Mouse (Mus musculus) testis, postnatal 14 days (tissue): Measurements from ENCODE around the gene Zscan29.

ENCODE experiments used
- DNase-seq: peaks from one replicate; pipeline ENCODE4 v3.0.0; 2021; ENCODE audit warnings: low spot score

The Zscan29 gene

DNA sequence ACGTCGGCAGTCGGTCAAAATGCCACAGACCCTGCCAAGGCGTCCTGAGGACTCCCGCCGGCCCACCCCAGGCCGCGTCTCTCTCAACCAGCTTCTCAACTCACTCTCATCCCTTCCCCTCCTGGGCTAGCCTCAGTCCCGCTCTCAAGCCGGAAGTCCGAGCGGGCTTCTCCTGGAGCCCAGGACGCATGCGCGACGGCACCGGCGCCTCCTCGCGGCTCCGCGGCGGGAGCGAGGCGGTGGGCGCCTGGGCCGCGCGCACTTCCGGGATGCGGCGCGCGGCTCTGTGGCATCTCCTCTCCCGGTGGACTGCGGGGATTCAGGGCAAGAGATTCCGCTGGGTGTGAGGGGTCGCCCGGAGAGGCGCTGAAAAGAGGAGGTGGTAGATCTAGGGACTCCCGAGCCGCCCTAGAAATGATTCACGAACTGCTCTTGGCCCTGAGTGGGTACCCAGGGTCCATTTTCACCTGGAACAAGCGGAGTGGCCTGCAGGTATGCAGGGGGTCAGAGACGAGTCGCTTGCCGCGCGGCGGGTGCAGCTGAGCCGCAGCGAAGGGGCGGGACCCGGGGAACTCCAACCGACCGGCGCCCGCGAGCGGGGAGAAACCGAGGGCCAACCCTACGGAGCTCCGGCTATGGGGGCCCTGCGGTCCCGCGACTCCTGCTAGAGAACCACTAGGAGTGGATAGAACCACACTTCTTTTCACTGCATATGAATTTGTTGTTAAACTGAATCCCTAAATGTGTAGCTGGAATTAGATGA, at the start of gene Zscan29:
Zscan29 (minus strand) TSS at position 146 of the 763 bp plus-strand sequence.
- DNase-seq: peak; percentile 93

GRCm38 (mm10) chr2:121219994-121220393, 49.1 kb upstream of the Zscan29 start:
- no peak for DNase-seq

DNA sequence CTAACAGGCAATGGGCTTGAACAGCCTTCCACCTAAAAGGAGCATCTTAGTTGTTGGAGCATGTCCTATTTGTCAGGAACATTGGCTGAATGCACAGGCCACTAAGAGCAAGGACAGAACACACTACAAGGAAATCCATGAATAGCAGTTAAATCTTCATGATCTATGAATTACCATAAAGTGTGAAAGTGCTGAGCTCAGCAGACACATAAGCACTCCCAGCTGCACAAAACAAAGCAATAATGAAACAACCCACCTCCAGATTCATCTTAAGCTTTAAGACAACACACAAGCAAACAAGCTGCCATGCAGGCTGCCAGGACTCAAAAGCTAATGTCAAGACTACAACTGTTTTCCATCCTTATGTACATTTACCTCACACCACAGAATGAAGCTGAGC, 48.3 kb upstream of the Zscan29 start:
- no peak for DNase-seq

DNA sequence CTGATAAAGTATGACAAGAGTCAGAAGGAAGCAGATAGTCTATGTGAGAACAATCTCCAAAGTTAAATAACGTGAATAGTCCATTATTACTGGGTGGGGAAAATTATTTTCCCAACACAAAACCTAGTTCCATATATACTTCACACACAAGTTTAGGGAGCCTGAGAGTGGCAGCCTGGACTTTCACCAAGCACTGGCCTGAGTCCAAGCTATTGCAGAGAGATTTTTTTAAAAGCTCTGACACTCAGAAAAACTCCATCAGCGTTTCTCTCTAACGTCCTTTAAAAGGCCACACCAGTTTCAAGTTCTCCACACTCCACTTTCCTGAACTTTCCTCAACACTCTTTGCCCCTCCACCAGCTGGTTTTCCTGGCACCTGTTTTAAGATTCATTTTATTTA, 43.6 kb upstream of the Zscan29 start:
- no peak for DNase-seq

DNA sequence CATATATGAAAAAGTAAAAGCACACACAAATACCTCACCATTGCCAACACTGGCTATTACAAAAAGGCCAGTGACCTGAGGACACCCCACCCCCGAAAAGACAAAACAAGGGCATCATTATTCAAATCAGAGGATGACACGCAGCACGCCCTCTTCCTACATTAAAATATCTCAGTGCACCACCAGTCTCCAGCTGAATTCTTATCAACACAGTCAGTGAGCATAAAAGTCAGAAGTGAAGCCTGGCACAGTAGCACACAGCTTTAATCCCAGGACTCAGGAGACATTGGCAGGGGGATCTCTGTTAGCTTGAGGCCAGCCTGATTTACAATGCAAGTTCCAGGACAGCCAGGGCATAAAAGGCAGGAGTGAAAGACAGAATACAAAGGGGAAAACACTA, 35.6 kb upstream of the Zscan29 start:
- DNase-seq: no peak

DNA sequence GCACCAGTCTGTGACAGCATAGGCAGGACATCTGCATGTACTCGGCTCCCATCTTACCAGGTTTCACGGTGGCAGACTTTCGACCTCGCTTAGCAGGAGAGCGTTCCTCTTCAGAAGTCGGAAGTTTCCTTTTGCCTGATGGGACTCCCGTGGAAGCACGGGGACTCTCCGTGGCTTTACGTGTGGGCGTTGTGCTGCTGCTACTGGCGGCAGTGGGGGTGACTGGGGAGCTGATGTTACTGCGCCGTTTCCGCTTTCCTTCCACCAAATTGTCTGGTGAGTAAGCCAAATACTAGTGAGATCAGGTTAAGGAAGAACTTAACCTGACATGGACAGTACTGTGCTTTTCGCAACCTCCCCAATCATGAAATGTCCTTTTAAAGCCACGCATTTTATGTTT, 33.4 kb upstream of the Zscan29 start:
- DNase-seq: no peak

DNA sequence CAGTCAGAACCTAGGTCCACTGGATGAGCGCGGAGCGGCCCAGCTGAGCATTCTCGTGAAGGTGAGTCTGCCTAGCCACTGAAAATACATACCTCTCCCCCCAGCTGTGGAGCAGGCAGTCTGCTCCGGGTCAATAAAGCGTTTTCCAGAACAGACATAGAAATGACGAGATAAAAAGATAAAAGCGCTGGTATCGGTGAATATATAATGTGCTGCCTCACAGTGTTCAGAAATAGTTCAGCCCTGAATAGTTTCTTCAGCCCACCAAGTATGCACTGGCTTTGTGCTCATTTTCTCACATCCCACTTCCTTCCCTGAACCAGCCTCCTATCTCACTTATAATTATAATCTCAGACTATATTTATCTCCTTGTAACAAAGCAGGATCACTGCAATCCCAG, 24.5 kb upstream of the Zscan29 start:
- DNase-seq: no peak

GRCm38 (mm10) chr2:121188530-121188929, 17.6 kb upstream of the Zscan29 start:
- no peak for DNase-seq

DNA sequence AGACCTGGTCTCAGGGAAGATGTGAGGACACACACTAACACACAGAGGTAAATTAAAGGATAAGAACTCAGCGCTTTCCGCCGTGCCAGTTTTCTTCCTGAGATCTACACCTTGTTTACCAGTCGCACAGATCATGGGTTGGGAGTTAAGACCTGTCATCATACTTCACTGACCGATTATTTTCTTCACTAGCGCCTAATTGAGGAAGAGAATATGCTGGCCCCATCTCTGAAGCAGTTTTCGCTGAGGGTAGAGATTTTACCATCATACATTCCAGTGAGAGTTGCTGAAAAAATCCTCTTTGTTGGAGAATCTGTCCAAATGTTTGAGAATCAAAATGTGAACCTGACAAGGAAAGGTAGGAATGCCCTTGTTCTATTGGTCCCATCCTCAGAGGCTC, 13.2 kb upstream of the Zscan29 start:
- no peak for DNase-seq

GRCm38 (mm10) chr2:121183431-121183830, 12.5 kb upstream of the Zscan29 start:
- no peak for DNase-seq

- no peak for DNase-seq
Measured at GRCm38 (mm10) chr2:121178828-121179479, 8.0 kb upstream of the Zscan29 start.

GRCm38 (mm10) chr2:121170481-121170971, 399 bp downstream of the Zscan29 start, which contains the start of gene Tubgcp4:
Gene Tubgcp4 (plus strand): TSS chr2:121170654.
- DNase-seq: no peak

DNA sequence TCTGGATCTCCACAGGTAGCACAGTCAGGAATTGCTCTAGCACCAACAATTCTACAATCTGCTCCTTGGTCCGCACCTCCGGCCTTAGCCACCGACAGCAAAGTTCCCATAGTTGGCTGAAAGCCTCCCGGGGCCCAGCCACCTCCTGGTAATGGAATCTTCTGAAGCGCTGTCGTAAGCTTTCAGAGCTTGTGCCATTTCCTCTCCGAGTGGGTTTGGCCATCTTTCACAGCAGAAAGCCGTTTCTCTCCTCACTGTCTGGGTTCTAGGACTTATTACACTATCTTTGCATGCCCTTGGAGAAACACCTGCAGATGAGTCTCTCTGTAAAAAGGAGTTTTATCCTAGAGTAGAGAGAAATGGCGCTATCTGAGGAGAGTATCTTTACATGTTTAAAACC, 1.0 kb downstream of the Zscan29 start:
- no peak for DNase-seq

DNA sequence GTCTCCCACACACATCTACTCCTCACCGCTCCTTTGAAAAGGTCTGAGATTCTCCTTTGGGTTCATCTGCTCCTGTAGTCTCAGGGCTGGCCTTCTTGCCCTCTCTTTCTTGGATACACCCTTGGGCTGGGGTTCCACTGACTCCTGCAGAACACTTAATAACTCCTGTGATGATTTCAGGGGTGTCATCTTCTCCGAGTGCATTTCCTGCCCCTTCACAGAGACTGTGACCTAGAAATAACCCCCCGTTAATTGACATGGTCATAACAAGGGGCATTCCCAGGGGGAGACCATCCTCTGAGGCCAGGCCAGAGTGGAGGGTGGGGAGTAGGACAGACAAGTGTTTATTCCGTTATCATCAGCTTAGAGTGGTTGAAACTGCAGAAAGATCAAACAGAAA, 1.8 kb downstream of the Zscan29 start:
- DNase-seq: no peak

DNA sequence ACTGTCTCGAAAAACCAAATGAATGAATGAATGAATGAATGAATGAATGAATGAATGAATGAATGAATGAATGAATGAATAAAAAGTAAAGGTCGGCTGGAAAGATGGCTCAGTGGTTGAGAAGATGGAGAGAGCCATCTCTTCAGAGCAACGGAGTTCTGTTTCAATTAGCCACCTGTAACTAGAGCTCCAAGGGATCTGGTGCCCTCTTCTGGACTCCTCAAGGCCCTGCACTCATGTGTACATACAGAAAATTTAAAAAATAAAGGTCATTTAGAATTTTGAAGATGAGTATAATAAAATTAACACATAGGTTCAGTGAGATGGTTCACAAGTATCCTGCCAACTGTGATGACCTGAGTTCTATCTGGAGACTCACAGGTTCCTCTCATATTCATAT, 17.8 kb downstream of the Zscan29 start:
- DNase-seq: no peak

GRCm38 (mm10) chr2:121149679-121150078, 21.2 kb downstream of the Zscan29 start:
- no peak for DNase-seq

DNA sequence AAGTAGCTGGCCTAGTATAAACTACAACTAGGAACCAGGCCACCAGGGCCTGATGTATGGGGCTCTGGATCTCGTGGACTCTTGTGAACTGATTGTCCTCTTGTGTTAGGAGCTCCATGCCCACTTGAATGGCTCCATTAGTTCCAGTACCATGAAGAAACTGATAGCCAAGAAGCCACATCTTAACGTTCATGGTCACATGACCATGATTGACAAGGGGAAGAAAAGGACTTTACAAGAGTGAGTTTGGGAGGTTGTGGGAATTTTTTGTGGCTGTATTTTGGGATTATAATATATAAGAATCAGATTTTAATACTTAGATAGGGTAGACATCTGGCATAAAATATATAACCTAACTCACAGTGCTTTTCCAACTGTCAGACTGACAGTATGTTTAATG, 28.5 kb downstream of the Zscan29 start:
- no peak for DNase-seq

DNA sequence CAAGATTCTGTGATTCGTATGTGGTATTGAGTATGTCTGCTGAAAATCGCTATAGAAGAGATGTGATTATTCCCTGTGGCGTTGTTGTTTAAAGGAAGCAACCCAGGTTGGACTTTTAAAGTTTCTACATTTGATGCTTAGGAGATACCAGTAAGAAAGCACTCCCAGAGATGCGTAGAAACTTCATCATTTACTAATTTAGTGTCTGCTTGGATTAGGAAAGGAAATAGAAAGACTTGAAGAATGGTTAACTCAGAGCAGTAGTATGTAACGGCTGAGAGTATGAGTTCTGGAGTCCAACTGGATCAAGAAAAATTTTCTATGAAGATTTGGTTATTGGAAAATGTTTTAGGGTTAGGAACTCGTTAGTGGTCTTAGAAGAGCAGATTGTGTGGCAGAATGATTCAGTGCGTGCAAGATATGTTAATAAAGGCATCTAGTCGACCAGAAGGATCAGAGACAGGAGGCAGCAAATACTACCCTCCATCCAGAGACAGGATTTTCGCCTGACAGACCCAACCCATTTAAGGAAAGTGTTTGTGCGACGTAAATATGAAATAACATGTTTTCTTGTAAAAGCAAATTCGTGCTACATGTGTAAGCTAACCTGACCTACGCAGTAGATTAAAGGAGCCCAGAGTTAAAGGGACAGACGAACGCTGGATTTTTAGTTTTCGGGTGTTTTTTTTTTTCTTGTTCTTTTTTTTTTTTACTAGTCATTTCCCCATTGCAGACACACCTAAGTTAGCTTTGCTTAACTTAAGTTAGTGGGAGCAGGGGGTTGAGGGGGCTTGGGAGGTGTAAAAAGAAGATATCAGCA, 29.5 kb downstream of the Zscan29 start:
- no peak for DNase-seq

DNA sequence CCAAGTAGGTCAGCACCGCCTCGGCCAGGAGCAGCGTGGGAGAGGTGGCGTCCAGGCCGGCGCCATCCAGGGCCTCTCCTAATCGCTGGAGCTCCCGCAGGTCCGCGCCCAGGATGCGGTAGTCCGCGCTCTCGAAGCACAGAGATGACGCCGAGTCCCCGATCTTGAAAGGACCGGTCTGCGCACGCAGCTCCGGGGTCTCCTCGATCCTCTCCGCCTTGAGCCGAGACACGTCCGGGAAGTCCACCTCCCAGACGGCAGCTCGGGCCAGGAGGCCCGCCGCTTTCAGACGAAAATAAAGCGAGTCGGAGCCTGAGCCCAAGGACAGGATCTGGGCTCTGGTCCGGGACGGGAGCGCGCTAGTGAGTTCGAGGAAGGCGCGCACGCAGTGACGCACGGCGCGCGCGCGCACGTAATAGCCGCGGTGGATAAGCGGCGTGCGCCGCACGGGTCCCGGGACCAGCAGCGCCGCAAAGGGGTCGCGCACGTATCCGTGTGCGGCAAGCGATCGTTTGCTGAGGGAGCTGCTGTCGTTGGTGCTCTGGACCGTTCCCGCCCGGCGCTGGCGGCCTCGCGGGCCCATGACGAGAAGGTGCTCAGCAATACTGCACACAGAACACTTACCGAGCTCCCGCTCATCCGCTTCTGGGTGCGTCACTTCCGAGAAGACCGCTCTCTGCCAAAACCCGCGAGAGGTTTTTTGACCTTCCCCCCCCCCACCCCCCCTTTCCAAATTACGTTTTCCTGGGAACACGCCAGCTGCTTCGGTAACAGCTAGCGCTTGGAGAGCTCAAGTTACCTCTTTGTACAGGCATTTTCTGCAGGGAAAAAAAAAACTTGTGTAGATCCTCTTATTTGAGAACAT, 30.7 kb downstream of the Zscan29 start, which contains the start of the genes Adal and Lcmt2:
Adal (plus strand) TSS at position 411 of the 865 bp plus-strand sequence.
Lcmt2 (minus strand) TSS at position 636 of the 865 bp plus-strand sequence.
- peak; percentile 89 for DNase-seq

DNA sequence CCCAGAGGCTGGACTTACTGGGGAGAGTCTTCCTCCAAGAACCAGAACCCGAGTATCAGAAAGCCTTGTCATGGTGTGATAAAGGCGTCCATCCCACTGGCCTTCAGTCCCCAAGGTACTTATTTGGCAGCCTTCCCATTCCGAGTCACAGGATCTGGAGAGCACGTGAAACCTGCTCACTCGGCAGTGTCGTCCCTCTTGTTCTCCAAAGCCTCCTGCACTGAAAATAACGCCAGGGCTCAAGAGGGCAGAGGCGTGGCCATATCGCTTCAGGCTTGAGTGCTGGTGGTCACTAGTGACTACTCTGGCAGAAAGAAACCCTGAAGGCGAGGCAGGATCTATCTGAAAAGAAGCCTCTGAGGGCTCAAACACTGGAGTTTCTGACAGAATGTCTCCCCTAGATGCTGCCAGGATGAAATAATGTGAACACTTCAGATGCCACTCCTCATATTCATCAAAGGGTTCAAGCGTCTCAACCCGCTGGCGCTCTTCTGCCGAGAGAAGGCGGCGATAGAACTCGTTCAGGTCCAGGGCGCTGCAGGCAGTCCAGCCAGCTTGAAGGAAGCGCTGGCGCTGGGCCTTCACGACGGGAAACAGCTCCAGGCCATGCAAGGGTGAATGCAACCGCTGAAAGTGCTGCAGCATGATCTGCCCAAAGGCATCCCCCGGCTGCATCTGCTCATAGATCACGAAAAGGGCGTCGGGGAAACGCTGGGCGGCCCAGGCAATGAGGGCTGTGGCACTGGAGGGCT, 31.5 kb downstream of the Zscan29 start:
- peak; percentile 44 for DNase-seq

- no peak for DNase-seq
Measured at GRCm38 (mm10) chr2:121137371-121137770, 33.6 kb downstream of the Zscan29 start.
